In the genomic region with DNA sequence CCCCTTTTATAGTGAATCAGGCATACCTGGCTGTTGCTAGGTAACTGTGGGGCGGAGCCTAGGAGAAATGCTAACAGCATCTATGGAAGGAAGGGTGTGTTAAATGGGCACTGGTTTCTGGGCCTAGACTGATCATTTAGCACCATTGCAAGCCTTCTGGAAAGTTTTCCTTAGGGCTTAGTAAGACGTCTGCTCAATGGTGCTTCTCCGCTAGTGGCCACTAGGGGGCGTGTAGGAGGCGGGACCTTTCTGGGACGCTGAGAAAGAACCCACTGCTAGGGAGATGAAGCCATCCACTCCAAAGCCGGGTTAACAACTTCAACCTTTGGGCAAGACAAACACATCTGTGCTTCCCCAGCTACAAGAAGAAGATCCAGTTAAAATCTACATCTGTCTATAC, we compare ENCODE assay signal across 9 mouse cellular contexts. TPM values are rescaled to one million over a fixed set of nuclear protein-coding genes. Genes with fewer than 3 reads are reported as not detected.
DNase-seq lines count a peak whose midpoint lies in the region; ATAC-seq and TF ChIP-seq lines count a peak whose summit lies in the region.
"Had no signal": no experiment of that assay in that cellular context is flagged by ENCODE, and none has a peak within 500 bp of the region (broad histone marks: within the 10 kb centered on the region; RNA-seq: fewer than 3 reads in every experiment).

No protein-coding gene starts in this region.

- no peaks in the 10 kb centered on the region for H3K36me3 ChIP-seq in forebrain, embryonic 11.5 days (ENCODE audit: control insufficient read depth, insufficient read depth, low read length)
- no peaks in the 10 kb centered on the region for H3K36me3 ChIP-seq in forebrain, embryonic 12.5 days (replicated peaks)
- no peaks in the 10 kb centered on the region for H3K36me3 ChIP-seq in heart, postnatal 0 days (replicated peaks; ENCODE audit: control insufficient read depth, insufficient read depth, low read length)
- H3K36me3 ChIP-seq: lung, embryonic 15.5 days had no signal

- no peak overlapping the region for H3K4me3 ChIP-seq in forebrain, embryonic 11.5 days (ENCODE audit: low read depth, low read length)
- no peak overlapping the region for H3K4me3 ChIP-seq in forebrain, embryonic 12.5 days (replicated peaks)
- H3K4me3 ChIP-seq in heart, postnatal 0 days (ENCODE audit: low read depth, low read length) = no peak overlapping the region
- H3K4me3 ChIP-seq: lung, embryonic 15.5 days had no signal

- TF ChIP-seq CTCF in heart, postnatal 0 days (IDR thresholded peaks at IDR 0.05; ENCODE audit: low read depth) = peak; percentile 91

- no peaks in the 10 kb centered on the region for H3K4me1 ChIP-seq in forebrain, embryonic 11.5 days (replicated peaks; ENCODE audit: control insufficient read depth, insufficient read depth, low read length)
- peaks cover 7% of the 10 kb centered on the region for H3K4me1 ChIP-seq in forebrain, embryonic 12.5 days
- peaks cover 8% of the 10 kb centered on the region; the same call in 1 of the 2 replicates for H3K4me1 ChIP-seq in heart, postnatal 0 days (ENCODE audit: control insufficient read depth, insufficient read depth)
- H3K4me1 ChIP-seq: lung, embryonic 15.5 days had no signal

- ATAC-seq in forebrain, embryonic 11.5 days (replicated peaks; ENCODE audit: low FRiP score) = peak; percentile 65; the same call in 1 of the 2 replicates
- no peak for ATAC-seq in forebrain, embryonic 12.5 days (ENCODE audit: low FRiP score)
- ATAC-seq in heart, postnatal 0 days (ENCODE audit: insufficient read depth, low read depth) = peak; percentile 72

- 7% methylated on average over 7 of the region's 7 CpGs for WGBS in forebrain, embryonic 11.5 days
- WGBS in forebrain, embryonic 12.5 days = 10% methylated on average over 7 of the region's 7 CpGs
- 10% methylated on average over 7 of the region's 7 CpGs for WGBS in heart, postnatal 0 days

- no peak for TF ChIP-seq EP300 in heart, postnatal 0 days (IDR thresholded peaks at IDR 0.05; ENCODE audit: low read depth)

- no peak overlapping the region for H3K27ac ChIP-seq in forebrain, embryonic 11.5 days (ENCODE audit: low read depth, low read length)
- no peak overlapping the region for H3K27ac ChIP-seq in forebrain, embryonic 12.5 days
- no peak overlapping the region for H3K27ac ChIP-seq in heart, postnatal 0 days (ENCODE audit: low read depth)
- H3K27ac ChIP-seq: lung, embryonic 15.5 days had no signal

- H3K4me2 ChIP-seq in forebrain, embryonic 11.5 days (ENCODE audit: low read depth, low read length, severe bottlenecking) = no peak overlapping the region
- H3K4me2 ChIP-seq in forebrain, embryonic 12.5 days = no peak overlapping the region
- H3K4me2 ChIP-seq in heart, postnatal 0 days (ENCODE audit: low read depth, low read length) = no peak overlapping the region
- H3K4me2 ChIP-seq: lung, embryonic 15.5 days had no signal

- no peaks in the 10 kb centered on the region for H3K9me3 ChIP-seq in forebrain, embryonic 11.5 days (ENCODE audit: control insufficient read depth, low read length)
- no peaks in the 10 kb centered on the region for H3K9me3 ChIP-seq in forebrain, embryonic 12.5 days
- H3K9me3 ChIP-seq in heart, postnatal 0 days (replicated peaks; ENCODE audit: control insufficient read depth, low read length) = no peaks in the 10 kb centered on the region
- H3K9me3 ChIP-seq: lung, embryonic 15.5 days had no signal

- DNase-seq in forebrain, embryonic 11.5 days (ENCODE audit: low spot score) = peak; percentile 79
- DNase-seq in adrenal gland, adult 8-10 months = peak; percentile 73
- peak; percentile 83 for DNase-seq in embryo, embryonic 10.5 days (ENCODE audit: low spot score)
- DNase-seq in heart, postnatal 0 days (ENCODE audit: low spot score) = peak; percentile 49
- DNase-seq in layer of hippocampus, postnatal 10 days (ENCODE audit: low spot score in 2 of 2) = peak; percentile 71 to 73
- DNase-seq in mesoderm, embryonic 11.5 days (ENCODE audit: low read depth, low spot score) = peak; percentile 61
- DNase-seq in spleen, postnatal 14 days (ENCODE audit: low spot score in 2 of 2) = peak; percentile 46 to 72

- no peak overlapping the region for H3K9ac ChIP-seq in forebrain, embryonic 11.5 days (ENCODE audit: low read length)
- no peak overlapping the region for H3K9ac ChIP-seq in forebrain, embryonic 12.5 days
- H3K9ac ChIP-seq in heart, postnatal 0 days (replicated peaks; ENCODE audit: low read depth, low read length) = no peak overlapping the region
- H3K9ac ChIP-seq: lung, embryonic 15.5 days had no signal

- no peaks in the 10 kb centered on the region for H3K27me3 ChIP-seq in forebrain, embryonic 11.5 days (ENCODE audit: control insufficient read depth, insufficient read depth, low read length)
- H3K27me3 ChIP-seq in forebrain, embryonic 12.5 days = no peaks in the 10 kb centered on the region
- no peaks in the 10 kb centered on the region for H3K27me3 ChIP-seq in heart, postnatal 0 days (ENCODE audit: control insufficient read depth, insufficient read depth, low read length)
- H3K27me3 ChIP-seq: lung, embryonic 15.5 days had no signal

RNA-seq across cellular contexts. Expression of a gene that starts 57.6 kb away (rescaled TPM):
- 2.1 and 2.2 TPM in 2 replicates for polyA plus RNA-seq in forebrain, embryonic 11.5 days (2014; fragmentation: Nextera tagmentation; extraction: Ambion mirVana)
- polyA plus RNA-seq in forebrain, embryonic 12.5 days (2016; fragmentation: Nextera tagmentation; extraction: Ambion mirVana) = 2.8 and 3.7 TPM in 2 replicates
- total RNA-seq in adrenal gland, adult 8-10 months (2022) = 10 to 100 TPM; 39.4 to 99.3 (median 45.7) TPM
- total RNA-seq in heart, postnatal 0 days (2014; rRNA removed; ENCODE audit: low replicate concordance) = 157 and 230 TPM in 2 replicates
- 141 and 142 TPM in 2 replicates for polyA plus RNA-seq in heart, postnatal 0 days (2015; fragmentation: Nextera tagmentation; extraction: Ambion mirVana)
- 10 to 100 TPM; 35.3 to 36.7 TPM for total RNA-seq in layer of hippocampus, postnatal 10 days (2021)
